Mouse (Mus musculus) bone marrow macrophage, adult 2 months (primary cell): ENCODE measurements around the gene Phykpl.

ENCODE experiments used
- CTCF ChIP-seq: IDR thresholded peaks from 2 replicates; pipeline ENCODE4 v1.5.1; 2012; ENCODE audit warnings: low read depth, mild to moderate bottlenecking, low read length, moderate library complexity
- POLR2A ChIP-seq: IDR thresholded peaks from 2 replicates; pipeline ENCODE4 v1.6.1; 2012; ENCODE audit warnings: mild to moderate bottlenecking, low read depth, low read length, borderline replicate concordance

GRCm38 (mm10) chr11:51585608-51586252, 1.2 kb downstream of the Phykpl start:
- TF ChIP-seq CTCF (no peak), POLR2A (no peak)
